9 mouse cellular contexts compared by ENCODE assay signal in the genomic region with DNA sequence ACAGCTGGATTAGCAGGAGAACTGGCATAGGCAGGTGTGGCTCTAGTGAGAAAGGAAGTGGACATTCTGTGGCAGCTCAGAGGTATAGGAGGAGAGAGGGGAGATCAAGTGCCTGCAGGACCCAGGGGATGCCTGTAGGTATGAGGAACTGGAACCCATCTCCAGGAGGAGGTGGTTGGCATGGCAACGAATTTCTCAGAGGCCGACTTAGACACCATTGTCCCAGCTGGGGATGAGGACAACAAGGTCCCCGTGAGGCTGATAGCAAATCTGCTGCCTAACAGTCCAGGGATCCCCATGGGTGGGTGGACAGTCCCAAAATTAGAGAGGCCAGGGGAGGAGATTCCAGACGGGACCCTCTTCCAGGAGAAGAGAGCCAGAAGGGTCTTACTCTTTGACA. TPM values are rescaled to one million over a fixed set of nuclear protein-coding genes. Genes with fewer than 3 reads are reported as not detected.
A peak's percentile ranks its signal among the peaks of the same experiment; 100 is the strongest.
DNase-seq lines count a peak whose midpoint lies in the region; ATAC-seq lines count a peak whose summit lies in the region.
"Had no signal": no experiment of that assay in that cellular context is flagged by ENCODE, and none has a peak within 500 bp of the region (broad histone marks: within the 10 kb centered on the region; RNA-seq: fewer than 3 reads in every experiment).

No protein-coding gene starts in this region.

- H3K4me2 ChIP-seq in heart, embryonic 13.5 days = peak overlapping the region; percentile 93
- H3K4me2 ChIP-seq in hindbrain, embryonic 15.5 days = peak overlapping the region; percentile 87
- H3K4me2 ChIP-seq in neural tube, embryonic 11.5 days (ENCODE audit: low read depth) = peak overlapping the region; percentile 96

- H3K9me3 ChIP-seq in heart, embryonic 13.5 days = no peaks in the 10 kb centered on the region
- H3K9me3 ChIP-seq in hindbrain, embryonic 15.5 days = no peaks in the 10 kb centered on the region
- H3K9me3 ChIP-seq in neural tube, embryonic 11.5 days (ENCODE audit: control insufficient read depth, low read length) = no peaks in the 10 kb centered on the region

- no peak for DNase-seq in heart, postnatal 10 days
- no peak for DNase-seq in neural tube, embryonic 11.5 days (ENCODE audit: low spot score)
- no peak for DNase-seq in layer of hippocampus, postnatal 25 days (ENCODE audit: extremely low spot score in 1 of 2, low spot score in 1 of 2)
- no peak for DNase-seq in lung, postnatal 36 days

- no peaks in the 10 kb centered on the region for H3K36me3 ChIP-seq in heart, embryonic 13.5 days
- no peaks in the 10 kb centered on the region for H3K36me3 ChIP-seq in hindbrain, embryonic 15.5 days
- H3K36me3 ChIP-seq in neural tube, embryonic 11.5 days (ENCODE audit: control insufficient read depth, insufficient read depth, low read length) = no peaks in the 10 kb centered on the region

- peaks cover 75% of the 10 kb centered on the region for H3K4me1 ChIP-seq in heart, embryonic 13.5 days
- H3K4me1 ChIP-seq in brown adipose tissue, adult 24 weeks (ENCODE audit: control insufficient read depth, insufficient read depth, insufficient read length, low read length) = no peaks in the 10 kb centered on the region
- H3K4me1 ChIP-seq in hindbrain, embryonic 15.5 days (replicated peaks) = peaks cover 75% of the 10 kb centered on the region
- peaks cover 46% of the 10 kb centered on the region for H3K4me1 ChIP-seq in neural tube, embryonic 11.5 days (ENCODE audit: control insufficient read depth, insufficient read depth, low read length)

- H3K9ac ChIP-seq in heart, embryonic 13.5 days = peak overlapping the region; percentile 80
- H3K9ac ChIP-seq in hindbrain, embryonic 15.5 days = peak overlapping the region; percentile 88
- peak overlapping the region; percentile 49 for H3K9ac ChIP-seq in neural tube, embryonic 11.5 days (ENCODE audit: low read length)

- WGBS in heart, embryonic 13.5 days = 4% methylated on average over 4 of the region's 4 CpGs
- 0% methylated on average over 4 of the region's 4 CpGs for WGBS in hindbrain, embryonic 15.5 days
- 2% methylated on average over 4 of the region's 4 CpGs for WGBS in neural tube, embryonic 11.5 days

- intact Hi-C loops in heart, postnatal 10 days (cut with DNase I) = no loop called here

- no peak overlapping the region for H3K27ac ChIP-seq in heart, embryonic 13.5 days (replicated peaks)
- no peak overlapping the region for H3K27ac ChIP-seq in brown adipose tissue, adult 24 weeks (replicated peaks; ENCODE audit: low read depth, low read length)
- H3K27ac ChIP-seq in hindbrain, embryonic 15.5 days (replicated peaks) = peak overlapping the region; percentile 96
- no peak overlapping the region for H3K27ac ChIP-seq in neural tube, embryonic 11.5 days (ENCODE audit: low read depth, low read length)
- H3K27ac ChIP-seq: macrophage had no signal

- peak overlapping the region; percentile 77 for H3K4me3 ChIP-seq in heart, embryonic 13.5 days
- peak overlapping the region; percentile 31; the same call in 1 of the 2 replicates for H3K4me3 ChIP-seq in brown adipose tissue, adult 24 weeks (ENCODE audit: insufficient read depth, low read depth, low read length)
- peak overlapping the region; percentile 81 for H3K4me3 ChIP-seq in hindbrain, embryonic 15.5 days
- H3K4me3 ChIP-seq in neural tube, embryonic 11.5 days (ENCODE audit: low read depth, low read length) = peak overlapping the region; percentile 82

- H3K27me3 ChIP-seq in heart, embryonic 13.5 days (replicated peaks) = peaks cover 93% of the 10 kb centered on the region
- peaks cover 5% of the 10 kb centered on the region; the same call in 1 of the 2 replicates for H3K27me3 ChIP-seq in hindbrain, embryonic 15.5 days
- peaks cover 39% of the 10 kb centered on the region for H3K27me3 ChIP-seq in neural tube, embryonic 11.5 days (ENCODE audit: control insufficient read depth, insufficient read depth, low read length)

- no peak for ATAC-seq in heart, embryonic 13.5 days (ENCODE audit: extremely low read depth, insufficient number of reproducible peaks, low FRiP score, low TSS enrichment)
- ATAC-seq in hindbrain, embryonic 15.5 days (ENCODE audit: low FRiP score, low read depth) = no peak
- no peak for ATAC-seq in neural tube, embryonic 11.5 days (ENCODE audit: insufficient read depth, low FRiP score, low TSS enrichment)
- ATAC-seq in granulocyte monocyte progenitor cell, adult 5-6 weeks (replicated peaks; ENCODE audit: poor library complexity, severe bottlenecking) = no peak

RNA-seq across cellular contexts. Expression of gene Cacnb3, which starts 2.3 kb away (rescaled TPM):
- polyA plus RNA-seq in heart, embryonic 13.5 days (2015; fragmentation: Nextera tagmentation; extraction: Ambion mirVana) = 9.5 and 10.8 TPM in 2 replicates
- 10 to 100 TPM; 13.6 to 14.0 TPM for total RNA-seq in heart, postnatal 10 days (2021)
- polyA plus RNA-seq in brown adipose tissue, adult 24 weeks (2012; ENCODE audit: insufficient read depth, insufficient read length, missing spikeins) = 0.46 and 0.95 TPM in 2 replicates
- polyA plus RNA-seq in hindbrain, embryonic 15.5 days (2015; fragmentation: Nextera tagmentation; extraction: Ambion mirVana) = 130 and 136 TPM in 2 replicates
- 57.4 and 58.4 TPM in 2 replicates for polyA plus RNA-seq in neural tube, embryonic 11.5 days (2014; fragmentation: Nextera tagmentation; extraction: Ambion mirVana)
- 100 to 1,000 TPM; 189 to 209 TPM for total RNA-seq in layer of hippocampus, postnatal 25 days (2021)
- total RNA-seq in granulocyte monocyte progenitor cell, adult 5-6 weeks (2014; fragmentation: Nextera tagmentation) = not detected in 2 replicates
- total RNA-seq in granulocyte monocyte progenitor cell, adult 5-6 weeks (2017) = not detected in 2 replicates

RNA-seq across cellular contexts. Expression of gene Adcy6, which starts 23.0 kb away (rescaled TPM):
- 29.0 and 32.4 TPM in 2 replicates for polyA plus RNA-seq in heart, embryonic 13.5 days (2015; fragmentation: Nextera tagmentation; extraction: Ambion mirVana)
- total RNA-seq in heart, postnatal 10 days (2021) = 100 to 1,000 TPM; 187 to 200 TPM
- 37.3 and 42.5 TPM in 2 replicates for polyA plus RNA-seq in brown adipose tissue, adult 24 weeks (2012; ENCODE audit: insufficient read depth, insufficient read length, missing spikeins)
- 10.6 and 13.1 TPM in 2 replicates for polyA plus RNA-seq in hindbrain, embryonic 15.5 days (2015; fragmentation: Nextera tagmentation; extraction: Ambion mirVana)
- polyA plus RNA-seq in neural tube, embryonic 11.5 days (2014; fragmentation: Nextera tagmentation; extraction: Ambion mirVana) = 11.4 and 12.7 TPM in 2 replicates
- 10 to 100 TPM; 45.1 to 45.8 TPM for total RNA-seq in layer of hippocampus, postnatal 25 days (2021)
- total RNA-seq in granulocyte monocyte progenitor cell, adult 5-6 weeks (2014; fragmentation: Nextera tagmentation) = 1.8 and 3.1 TPM in 2 replicates
- total RNA-seq in granulocyte monocyte progenitor cell, adult 5-6 weeks (2017) = 2.1 and 2.9 TPM in 2 replicates

RNA-seq across cellular contexts. Expression of gene Ddx23, which starts 29.8 kb away (rescaled TPM):
- polyA plus RNA-seq in heart, embryonic 13.5 days (2015; fragmentation: Nextera tagmentation; extraction: Ambion mirVana) = 16.5 and 20.8 TPM in 2 replicates
- 10 to 100 TPM; 55.2 to 57.2 TPM for total RNA-seq in heart, postnatal 10 days (2021)
- polyA plus RNA-seq in brown adipose tissue, adult 24 weeks (2012; ENCODE audit: insufficient read depth, insufficient read length, missing spikeins) = 28.1 and 50.7 TPM in 2 replicates
- polyA plus RNA-seq in hindbrain, embryonic 15.5 days (2015; fragmentation: Nextera tagmentation; extraction: Ambion mirVana) = 19.4 and 24.8 TPM in 2 replicates
- 19.5 and 24.1 TPM in 2 replicates for polyA plus RNA-seq in neural tube, embryonic 11.5 days (2014; fragmentation: Nextera tagmentation; extraction: Ambion mirVana)
- total RNA-seq in layer of hippocampus, postnatal 25 days (2021) = 10 to 100 TPM; 75.8 to 79.9 TPM
- 76.1 and 82.1 TPM in 2 replicates for total RNA-seq in granulocyte monocyte progenitor cell, adult 5-6 weeks (2014; fragmentation: Nextera tagmentation)
- 79.5 and 103 TPM in 2 replicates for total RNA-seq in granulocyte monocyte progenitor cell, adult 5-6 weeks (2017)

RNA-seq across cellular contexts. Expression of gene Rnd1, which starts 44.3 kb away (rescaled TPM):
- 1.3 TPM in 2 replicates for polyA plus RNA-seq in heart, embryonic 13.5 days (2015; fragmentation: Nextera tagmentation; extraction: Ambion mirVana)
- total RNA-seq in heart, postnatal 10 days (2021) = 1 to 10 TPM in 1 of 2 experiments, under 1 TPM in 1; 0.84 to 1.9 TPM
- 1.7 and 1.8 TPM in 2 replicates for polyA plus RNA-seq in brown adipose tissue, adult 24 weeks (2012; ENCODE audit: insufficient read depth, insufficient read length, missing spikeins)
- polyA plus RNA-seq in hindbrain, embryonic 15.5 days (2015; fragmentation: Nextera tagmentation; extraction: Ambion mirVana) = 10.3 and 10.4 TPM in 2 replicates
- 5.2 and 5.3 TPM in 2 replicates for polyA plus RNA-seq in neural tube, embryonic 11.5 days (2014; fragmentation: Nextera tagmentation; extraction: Ambion mirVana)
- total RNA-seq in layer of hippocampus, postnatal 25 days (2021) = 1 to 10 TPM; 8.3 to 9.4 TPM
- 0.11 and 0.39 TPM in 2 replicates for total RNA-seq in granulocyte monocyte progenitor cell, adult 5-6 weeks (2014; fragmentation: Nextera tagmentation)
- total RNA-seq in granulocyte monocyte progenitor cell, adult 5-6 weeks (2017) = 0.67 and 2.7 TPM in 2 replicates

Comparison
In these comparisons a context has a peak if more than half of its experiments do, and no peak if none do; other contexts are left out.
1. H3K4me3 ChIP-seq: peak in every context shown above with its lines; median percentile 82 in neural tube, embryonic 11.5 days; 81 in hindbrain, embryonic 15.5 days; 77 in heart, embryonic 13.5 days; 31 in brown adipose tissue, adult 24 weeks.